Mouse (Mus musculus) midbrain, embryonic 13.5 days (tissue): Measurements from ENCODE around the gene Ak4. TPM values are rescaled to one million over a fixed set of nuclear protein-coding genes. Genes with fewer than 3 reads are reported as not detected.

ENCODE experiments used
- ATAC-seq: fragments of 200-750 bp; cut with Nextera tagmentation; 2 replicates; pipeline ENCODE4 v1.8.0; 2017; ENCODE audit warnings: mild to moderate bottlenecking, moderate TSS enrichment, moderate library complexity
- H3K27ac ChIP-seq: fragments of 300-500 bp; sonication (generic); 2 replicates; pipeline ENCODE4 v1.5.1; 2015; ENCODE audit warnings: inconsistent platforms, mild to moderate bottlenecking, moderate library complexity
- H3K27me3 ChIP-seq: fragments of 300-500 bp; sonication (generic); 2 replicates; pipeline ENCODE4 v1.6.1; 2015; ENCODE audit warnings: mild to moderate bottlenecking, inconsistent platforms
- H3K36me3 ChIP-seq: fragments of 300-500 bp; sonication (generic); 2 replicates; pipeline ENCODE4 v1.6.1; 2015; ENCODE audit warnings: mild to moderate bottlenecking, inconsistent platforms
- H3K4me1 ChIP-seq: fragments of 300-500 bp; sonication (generic); replicated peaks from 2 replicates; pipeline ENCODE4 v1.6.1; 2015; ENCODE audit warnings: inconsistent platforms
- H3K4me2 ChIP-seq: fragments of 300-500 bp; sonication (generic); replicated peaks from 2 replicates; pipeline ENCODE4 v1.6.1; 2015; ENCODE audit warnings: moderate library complexity, mild to moderate bottlenecking, inconsistent platforms
- H3K4me3 ChIP-seq: fragments of 300-500 bp; sonication (generic); replicated peaks from 2 replicates; pipeline ENCODE4 v1.5.1; 2015; ENCODE audit warnings: mild to moderate bottlenecking, inconsistent platforms
- H3K9ac ChIP-seq: fragments of 300-500 bp; sonication (generic); replicated peaks from 2 replicates; pipeline ENCODE4 v1.6.1; 2015; ENCODE audit warnings: mild to moderate bottlenecking, inconsistent platforms
- H3K9me3 ChIP-seq: fragments of 300-500 bp; sonication (generic); 2 replicates; pipeline ENCODE4 v1.6.1; 2016; ENCODE audit warnings: mild to moderate bottlenecking, inconsistent platforms
- WGBS: fragments of 180-500 bp; shearing (Covaris S2); methylation state at CpG from one replicate; pipeline ENCODE4 v1.1.7; 2015; 5-methylcytosine and 5-hydroxymethylcytosine counted together
- polyA plus RNA-seq: library from polyadenylated mRNA; unstranded; fragments of >200 nt; fragmentation: Nextera tagmentation; extraction: Ambion mirVana; gene quantifications from 2 replicates; pipeline ENCODE4 v1.2.1, GENCODE M21; 2015

Gene Ak4
- polyA plus RNA-seq, 1 experiment from 2014 or later = 7.3 TPM

- Histone ChIP-seq H3K27me3 (no peaks in the 10 kb centered on the region), H3K4me2 (no peak overlapping the region), H3K9me3 (no peaks in the 10 kb centered on the region), H3K27ac (no peak overlapping the region), H3K36me3 (no peaks in the 10 kb centered on the region), H3K9ac (no peak overlapping the region), H3K4me3 (no peak overlapping the region), H3K4me1 (no peaks in the 10 kb centered on the region)
- 99% methylated on average over 3 of the region's 3 CpGs for WGBS
- no peak for ATAC-seq
Measured at GRCm38 (mm10) chr4:101472767-101473166, 53.7 kb downstream of the Ak4 start.

- Histone ChIP-seq H3K4me2 (no peak overlapping the region), H3K9ac (no peak overlapping the region), H3K4me3 (no peak overlapping the region), H3K36me3 (no peaks in the 10 kb centered on the region), H3K4me1 (no peaks in the 10 kb centered on the region; the same call in 1 of the 2 replicates), H3K9me3 (no peaks in the 10 kb centered on the region), H3K27me3 (peaks cover 3% of the 10 kb centered on the region; the same call in 1 of the 2 replicates), H3K27ac (no peak overlapping the region)
- 93% methylated on average over 8 of the region's 8 CpGs for WGBS
- no peak for ATAC-seq
Measured at GRCm38 (mm10) chr4:101490320-101490917, 71.3 kb downstream of the Ak4 start.

- H3K27ac ChIP-seq = no peak overlapping the region
- peaks cover 1% of the 10 kb centered on the region for H3K4me1 ChIP-seq
- H3K4me2 ChIP-seq = no peak overlapping the region
- peaks cover 15% of the 10 kb centered on the region for H3K27me3 ChIP-seq
- ATAC-seq = no peak
- no peaks in the 10 kb centered on the region for H3K9me3 ChIP-seq
- H3K36me3 ChIP-seq = no peaks in the 10 kb centered on the region
- WGBS = 70% methylated on average over 6 of the region's 6 CpGs
- H3K9ac ChIP-seq = no peak overlapping the region
- H3K4me3 ChIP-seq = no peak overlapping the region
Measured at GRCm38 (mm10) chr4:101491704-101492103, 72.6 kb downstream of the Ak4 start.

GRCm38 (mm10) chr4:101493611-101494197 is 74.6 kb downstream of the Ak4 start:
- peaks cover 10% of the 10 kb centered on the region for H3K4me1 ChIP-seq
- no peak for ATAC-seq
- no peak overlapping the region for H3K4me2 ChIP-seq
- H3K27me3 ChIP-seq = peaks cover 35% of the 10 kb centered on the region
- no peaks in the 10 kb centered on the region for H3K36me3 ChIP-seq
- no peak overlapping the region for H3K4me3 ChIP-seq
- H3K9ac ChIP-seq = no peak overlapping the region
- no peak overlapping the region for H3K27ac ChIP-seq
- H3K9me3 ChIP-seq = no peaks in the 10 kb centered on the region

- no peak overlapping the region for H3K27ac ChIP-seq
- peaks cover 42% of the 10 kb centered on the region for H3K27me3 ChIP-seq
- peak overlapping the region; percentile 68 for H3K4me3 ChIP-seq
- H3K4me2 ChIP-seq = peak overlapping the region; percentile 97
- H3K9ac ChIP-seq = peak overlapping the region; percentile 74
- H3K4me1 ChIP-seq = peaks cover 10% of the 10 kb centered on the region
- WGBS = 1% methylated on average over 28 of the region's 28 CpGs
- peak; percentile 70 for ATAC-seq
- H3K9me3 ChIP-seq = no peaks in the 10 kb centered on the region
- H3K36me3 ChIP-seq = no peaks in the 10 kb centered on the region
Measured at GRCm38 (mm10) chr4:101496188-101496533, 77.1 kb downstream of the Ak4 start.

- Histone ChIP-seq H3K27ac (no peak within 1 kb of the TSS), H3K9ac (peak within 1 kb of the TSS; percentile 74), H3K36me3 (no peaks in the 10 kb centered on the region), H3K9me3 (no peaks in the 10 kb centered on the region), H3K4me1 (peaks cover 10% of the 10 kb centered on the region), H3K4me2 (peak within 1 kb of the TSS; percentile 97), H3K27me3 (peaks cover 42% of the 10 kb centered on the region), H3K4me3 (peak within 1 kb of the TSS; percentile 68)
- ATAC-seq = peak; percentile 78
- WGBS = under 1% methylated on average over 54 of the region's 57 CpGs
Measured at GRCm38 (mm10) chr4:101496534-101497237, 77.6 kb downstream of the Ak4 start, which contains the start of gene Dnajc6. Gene Dnajc6, plus strand, starts transcription at chr4:101496648.

GRCm38 (mm10) chr4:101497336-101497735 is 78.3 kb downstream of the Ak4 start:
- ATAC-seq = no peak
- Histone ChIP-seq H3K4me2 (peak overlapping the region; percentile 97), H3K27ac (no peak overlapping the region), H3K27me3 (peaks cover 42% of the 10 kb centered on the region), H3K4me1 (peaks cover 10% of the 10 kb centered on the region), H3K36me3 (no peaks in the 10 kb centered on the region), H3K9ac (no peak overlapping the region), H3K9me3 (no peaks in the 10 kb centered on the region), H3K4me3 (peak overlapping the region; percentile 68)
- 4% methylated on average over 14 of the region's 14 CpGs for WGBS

- Histone ChIP-seq H3K9me3 (no peaks in the 10 kb centered on the region), H3K27me3 (0 out of 2 replicates have a peak, but pooled peaks cover 5% of the 10 kb centered on the region), H3K27ac (no peak overlapping the region), H3K4me3 (no peak overlapping the region), H3K4me2 (no peak overlapping the region), H3K36me3 (no peaks in the 10 kb centered on the region), H3K9ac (no peak overlapping the region), H3K4me1 (peaks cover 12% of the 10 kb centered on the region)
- no peak for ATAC-seq
- 36% methylated on average over 7 of the region's 7 CpGs for WGBS
Measured at GRCm38 (mm10) chr4:101504470-101505007, 85.5 kb downstream of the Ak4 start.

- Histone ChIP-seq H3K4me1 (peaks cover 15% of the 10 kb centered on the region), H3K36me3 (no peaks in the 10 kb centered on the region), H3K27ac (no peak overlapping the region), H3K4me3 (no peak overlapping the region), H3K27me3 (0 out of 2 replicates have a peak, but pooled peaks cover 5% of the 10 kb centered on the region), H3K4me2 (no peak overlapping the region), H3K9me3 (no peaks in the 10 kb centered on the region), H3K9ac (no peak overlapping the region)
- 73% methylated on average over 2 of the region's 2 CpGs for WGBS
- ATAC-seq = no peak
Measured at GRCm38 (mm10) chr4:101505966-101506365, 86.9 kb downstream of the Ak4 start.

GRCm38 (mm10) chr4:101506372-101506771 is 87.3 kb downstream of the Ak4 start:
- Histone ChIP-seq H3K9ac (no peak overlapping the region), H3K27me3 (0 out of 2 replicates have a peak, but pooled peaks cover 5% of the 10 kb centered on the region), H3K9me3 (no peaks in the 10 kb centered on the region), H3K4me1 (peaks cover 15% of the 10 kb centered on the region), H3K4me3 (no peak overlapping the region), H3K36me3 (no peaks in the 10 kb centered on the region), H3K27ac (no peak overlapping the region), H3K4me2 (no peak overlapping the region)
- ATAC-seq = no peak

GRCm38 (mm10) chr4:101507571-101508422 is 88.7 kb downstream of the Ak4 start:
- ATAC-seq = peak; percentile 62
- H3K36me3 ChIP-seq = no peaks in the 10 kb centered on the region
- H3K27ac ChIP-seq = peak overlapping the region; percentile 42; the same call in 1 of the 2 replicates
- H3K9ac ChIP-seq = peak overlapping the region; percentile 49
- WGBS = 9% methylated on average over 24 of the region's 24 CpGs
- H3K27me3 ChIP-seq = 0 out of 2 replicates have a peak, but pooled peaks cover 3% of the 10 kb centered on the region
- peaks cover 15% of the 10 kb centered on the region for H3K4me1 ChIP-seq
- H3K4me3 ChIP-seq = peak overlapping the region; percentile 54
- peak overlapping the region; percentile 94 for H3K4me2 ChIP-seq
- no peaks in the 10 kb centered on the region for H3K9me3 ChIP-seq
